Mouse (Mus musculus): ENCODE results near the gene Mageb16.

Gene Mageb16

GRCm38 (mm10) chrX:79671411-79671810 is at the start of gene Mageb16:
Gene Mageb16 (minus strand): TSS chrX:79671435.
- no peak for DNase-seq

- DNase-seq = no peak
Measured at GRCm38 (mm10) chrX:79651091-79651490, 20.1 kb downstream of the Mageb16 start.

DNA sequence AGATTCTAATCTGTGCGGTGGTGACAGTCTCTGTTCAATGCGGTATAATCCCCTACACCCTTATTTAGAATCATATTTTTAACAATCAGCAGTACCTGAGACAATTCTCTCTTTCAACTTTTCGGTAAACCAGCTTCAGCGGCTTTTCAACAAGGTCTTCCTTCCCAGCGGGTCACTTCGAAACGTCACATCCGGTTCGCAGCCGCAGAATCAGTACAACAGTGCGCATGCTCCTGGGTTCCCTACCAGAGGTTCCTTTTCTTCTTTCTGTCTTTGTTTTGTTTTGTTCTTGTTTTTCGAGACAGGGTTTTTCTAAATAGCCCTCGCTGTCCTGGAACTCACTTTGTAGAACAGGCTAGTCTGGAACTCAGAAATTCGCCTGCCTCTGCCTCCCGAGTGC is 35.8 kb downstream of the Mageb16 start:
- no peak for DNase-seq

- DNase-seq = no peak
Measured at GRCm38 (mm10) chrX:79606462-79606861, 64.8 kb downstream of the Mageb16 start.

Measured in thymus, adult 18-20 months (tissue).